Mouse (Mus musculus) forebrain, embryonic 16.5 days (tissue): ENCODE results near the gene Hivep3. TPM values are rescaled to one million over a fixed set of nuclear protein-coding genes. Genes with fewer than 3 reads are reported as not detected.
A peak's percentile ranks its signal among the peaks of the same experiment; 100 is the strongest.

Experiments
- ATAC-seq: fragments of 200-750 bp; cut with Nextera tagmentation; 2 replicates; pipeline ENCODE4 v1.8.0; 2017; ENCODE audit warnings: mild to moderate bottlenecking, moderate library complexity
- H3K27ac ChIP-seq: fragments of 300-500 bp; sonication (generic); 2 replicates; pipeline ENCODE4 v1.5.1; 2014; ENCODE audit warnings: low read length, control low read depth
- H3K27me3 ChIP-seq: fragments of 300-500 bp; sonication (generic); replicated peaks from 2 replicates; pipeline ENCODE4 v1.6.1; 2014; ENCODE audit warnings: low read length; ENCODE audit not compliant: control insufficient read depth, insufficient read depth
- H3K36me3 ChIP-seq: fragments of 300-500 bp; sonication (generic); 2 replicates; pipeline ENCODE4 v1.6.1; 2014; ENCODE audit not compliant: control insufficient read depth, insufficient read depth
- H3K4me1 ChIP-seq: fragments of 300-500 bp; sonication (generic); replicated peaks from 2 replicates; pipeline ENCODE4 v1.6.1; 2014; ENCODE audit warnings: low read length; ENCODE audit not compliant: control insufficient read depth, insufficient read depth
- H3K4me2 ChIP-seq: fragments of 300-500 bp; sonication (generic); 2 replicates; pipeline ENCODE4 v1.6.1; 2014; ENCODE audit warnings: mild to moderate bottlenecking, low read length, control low read depth
- H3K4me3 ChIP-seq: fragments of 300-500 bp; sonication (generic); replicated peaks from 2 replicates; pipeline ENCODE4 v1.5.1; 2014; ENCODE audit warnings: mild to moderate bottlenecking, low read length, control low read depth
- H3K9ac ChIP-seq: fragments of 300-500 bp; sonication (generic); replicated peaks from 2 replicates; pipeline ENCODE4 v1.6.1; 2014; ENCODE audit warnings: low read depth, low read length, control low read depth
- H3K9me3 ChIP-seq: fragments of 300-500 bp; sonication (generic); 2 replicates; pipeline ENCODE4 v1.6.1; 2016; ENCODE audit warnings: low read length; ENCODE audit not compliant: control insufficient read depth
- WGBS: fragments of 180-500 bp; shearing (Covaris S2); extraction: QIAGEN DNeasy Blood & Tissue Kit; methylation state at CpG from one replicate; pipeline ENCODE4 v1.1.7; 2014; 5-methylcytosine and 5-hydroxymethylcytosine counted together
- polyA plus RNA-seq: library from polyadenylated mRNA; unstranded; fragments of >200 nt; fragmentation: Nextera tagmentation; extraction: Ambion mirVana; gene quantifications from 2 replicates; pipeline ENCODE4 v1.2.1, GENCODE M21; 2015

Hivep3 gene
- polyA plus RNA-seq, 1 experiment from 2014 or later = 26.4 TPM

DNA sequence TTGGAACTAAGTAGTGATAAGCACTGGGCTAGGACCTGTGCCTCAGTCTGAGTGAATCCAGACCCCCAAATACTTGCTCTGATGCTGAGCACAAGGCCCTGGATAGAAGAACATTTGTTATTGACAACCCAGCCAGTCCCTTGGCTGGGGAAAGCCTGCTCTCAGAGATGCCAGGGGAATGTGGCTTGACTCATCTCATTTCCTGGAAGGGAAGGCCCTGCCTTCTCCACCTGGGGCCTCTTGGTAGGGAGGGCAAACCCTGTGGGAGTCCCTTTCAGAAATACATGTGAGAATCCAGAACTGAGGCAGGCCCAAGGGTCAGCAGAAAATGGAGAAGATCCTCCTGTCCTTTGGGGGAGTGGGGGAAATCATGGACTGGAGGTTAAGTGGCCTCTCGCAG, 294.1 kb downstream of the Hivep3 start:
- Histone ChIP-seq H3K27me3 (peaks cover 8% of the 10 kb centered on the region; the same call in 1 of the 2 replicates), H3K4me2 (no peak overlapping the region), H3K4me3 (no peak overlapping the region), H3K9ac (no peak overlapping the region), H3K27ac (no peak overlapping the region), H3K9me3 (no peaks in the 10 kb centered on the region), H3K4me1 (peaks cover 29% of the 10 kb centered on the region), H3K36me3 (no peaks in the 10 kb centered on the region)
- ATAC-seq = no peak
- 100% methylated on average over 1 of the region's 1 CpGs for WGBS

- Histone ChIP-seq H3K27me3 (peaks cover 12% of the 10 kb centered on the region), H3K36me3 (no peaks in the 10 kb centered on the region), H3K9me3 (no peaks in the 10 kb centered on the region), H3K4me1 (peaks cover 24% of the 10 kb centered on the region), H3K4me3 (no peak overlapping the region), H3K27ac (no peak overlapping the region), H3K9ac (no peak overlapping the region), H3K4me2 (no peak overlapping the region)
- 73% methylated on average over 1 of the region's 1 CpGs for WGBS
- ATAC-seq = no peak
Observed at GRCm38 (mm10) chr4:120029937-120030336, 296.4 kb downstream of the Hivep3 start.

- Histone ChIP-seq H3K4me3 (peak overlapping the region; percentile 61), H3K4me2 (peak overlapping the region; percentile 86), H3K36me3 (no peaks in the 10 kb centered on the region), H3K9me3 (no peaks in the 10 kb centered on the region), H3K27me3 (peaks cover 12% of the 10 kb centered on the region), H3K27ac (peak overlapping the region; percentile 81), H3K4me1 (peaks cover 37% of the 10 kb centered on the region), H3K9ac (peak overlapping the region; percentile 64)
- under 1% methylated on average over 66 of the region's 70 CpGs for WGBS
- ATAC-seq = peak; percentile 84
Observed at GRCm38 (mm10) chr4:120032320-120032983, 298.9 kb downstream of the Hivep3 start.

- Histone ChIP-seq H3K9ac (peak overlapping the region; percentile 64), H3K9me3 (no peaks in the 10 kb centered on the region), H3K27ac (peak overlapping the region; percentile 81), H3K36me3 (no peaks in the 10 kb centered on the region), H3K4me3 (peak overlapping the region; percentile 61), H3K27me3 (peaks cover 12% of the 10 kb centered on the region), H3K4me2 (peak overlapping the region; percentile 86), H3K4me1 (peaks cover 38% of the 10 kb centered on the region)
- under 1% methylated on average over 38 of the region's 38 CpGs for WGBS
- peak; percentile 75 for ATAC-seq
Observed at GRCm38 (mm10) chr4:120032984-120033355, 299.4 kb downstream of the Hivep3 start.

DNA sequence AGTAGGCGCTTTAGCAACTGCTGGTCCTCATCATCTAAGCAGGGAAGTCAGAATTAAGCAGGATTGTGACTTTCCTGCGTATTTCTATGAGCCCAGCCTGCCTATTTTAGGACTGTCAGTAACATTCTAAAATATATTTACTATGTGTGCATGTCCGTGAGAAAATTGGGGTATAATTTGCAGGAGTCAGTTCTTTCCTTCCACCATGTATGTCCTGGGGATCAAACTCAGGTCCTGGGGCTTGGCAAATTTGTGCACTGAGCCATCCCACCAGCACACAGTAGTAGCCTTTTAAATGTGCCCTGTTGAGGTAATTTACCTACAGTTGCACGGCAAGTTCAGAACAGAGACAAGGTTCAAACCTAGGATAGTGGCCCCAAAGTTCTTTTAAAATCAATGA, 302.7 kb downstream of the Hivep3 start:
- H3K9ac ChIP-seq = no peak overlapping the region
- H3K4me3 ChIP-seq = no peak overlapping the region
- H3K27ac ChIP-seq = no peak overlapping the region
- WGBS = 91% methylated on average over 4 of the region's 4 CpGs
- H3K36me3 ChIP-seq = no peaks in the 10 kb centered on the region
- H3K4me1 ChIP-seq = peaks cover 38% of the 10 kb centered on the region
- no peak for ATAC-seq
- H3K9me3 ChIP-seq = no peaks in the 10 kb centered on the region
- peaks cover 12% of the 10 kb centered on the region for H3K27me3 ChIP-seq
- H3K4me2 ChIP-seq = no peak overlapping the region

DNA sequence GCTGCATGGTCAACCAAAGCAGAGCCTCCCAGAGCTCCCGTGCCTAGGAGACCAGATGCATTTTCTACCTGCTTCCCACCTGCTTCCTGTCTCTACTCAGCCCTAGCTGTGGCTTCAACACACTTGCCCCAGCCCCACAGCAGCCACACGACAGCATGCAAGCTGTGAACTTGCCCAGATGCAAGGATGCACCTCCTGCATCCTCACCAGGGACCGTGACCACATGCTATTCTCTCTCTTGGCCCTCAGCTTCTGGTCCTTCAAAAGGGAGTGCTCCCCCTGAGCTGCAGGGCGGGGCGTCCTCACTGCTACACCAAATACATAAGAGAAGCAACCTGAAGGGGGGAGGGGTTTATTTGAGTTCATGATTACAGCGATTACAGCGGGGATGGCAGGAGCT, 303.4 kb downstream of the Hivep3 start:
- Histone ChIP-seq H3K4me3 (no peak overlapping the region), H3K4me2 (no peak overlapping the region), H3K9ac (no peak overlapping the region), H3K36me3 (no peaks in the 10 kb centered on the region), H3K9me3 (no peaks in the 10 kb centered on the region), H3K4me1 (peaks cover 37% of the 10 kb centered on the region), H3K27me3 (peaks cover 5% of the 10 kb centered on the region), H3K27ac (no peak overlapping the region)
- WGBS = 55% methylated on average over 7 of the region's 7 CpGs
- ATAC-seq = no peak

DNA sequence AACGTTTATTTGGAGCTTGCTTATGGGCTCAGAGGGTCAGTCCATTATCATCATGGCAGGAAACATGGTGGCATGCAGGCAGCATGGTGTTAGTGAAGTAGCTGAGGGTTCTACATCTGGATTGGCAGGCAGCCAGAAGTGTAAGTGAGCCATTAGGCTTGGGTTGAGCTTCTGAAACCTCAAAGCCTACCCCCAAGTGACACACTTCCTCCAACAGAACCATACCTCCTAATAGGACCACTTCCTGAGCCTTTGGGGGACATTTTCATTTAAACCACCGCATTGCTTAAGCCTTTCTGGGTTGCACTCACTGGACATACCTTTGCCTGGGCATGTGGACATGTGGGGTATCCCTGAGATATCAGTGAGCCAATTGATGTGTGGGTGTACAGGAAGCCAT, 307.9 kb downstream of the Hivep3 start:
- no peaks in the 10 kb centered on the region for H3K27me3 ChIP-seq
- WGBS = 87% methylated on average over 2 of the region's 2 CpGs
- no peak overlapping the region for H3K4me2 ChIP-seq
- no peak overlapping the region for H3K27ac ChIP-seq
- H3K9me3 ChIP-seq = no peaks in the 10 kb centered on the region
- H3K36me3 ChIP-seq = no peaks in the 10 kb centered on the region
- no peak overlapping the region for H3K4me3 ChIP-seq
- H3K4me1 ChIP-seq = peaks cover 25% of the 10 kb centered on the region
- H3K9ac ChIP-seq = no peak overlapping the region
- no peak for ATAC-seq

DNA sequence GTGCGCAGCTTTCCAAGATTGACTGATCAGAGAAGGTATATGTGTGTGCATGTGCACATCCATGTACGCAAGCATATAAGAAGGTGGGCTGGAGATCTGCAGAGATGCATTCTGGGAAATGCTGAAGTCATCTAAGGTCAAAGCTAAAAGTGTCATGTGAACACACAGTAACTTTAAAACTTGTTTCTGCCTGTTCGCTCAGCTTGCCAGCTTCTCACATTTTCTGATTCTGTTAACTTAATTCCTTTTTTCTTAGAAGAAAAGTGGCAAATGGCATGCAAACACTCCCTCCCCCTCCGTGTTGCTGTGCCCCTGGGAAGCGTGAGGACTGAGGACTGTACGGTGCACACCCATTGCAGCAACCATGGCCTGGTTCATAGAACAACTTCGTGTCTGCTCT, 308.9 kb downstream of the Hivep3 start:
- Histone ChIP-seq H3K4me2 (no peak overlapping the region), H3K9me3 (no peaks in the 10 kb centered on the region), H3K9ac (no peak overlapping the region), H3K27ac (no peak overlapping the region), H3K4me1 (peaks cover 22% of the 10 kb centered on the region), H3K4me3 (no peak overlapping the region), H3K36me3 (no peaks in the 10 kb centered on the region), H3K27me3 (no peaks in the 10 kb centered on the region)
- ATAC-seq = no peak
- WGBS = 85% methylated on average over 7 of the region's 7 CpGs

DNA sequence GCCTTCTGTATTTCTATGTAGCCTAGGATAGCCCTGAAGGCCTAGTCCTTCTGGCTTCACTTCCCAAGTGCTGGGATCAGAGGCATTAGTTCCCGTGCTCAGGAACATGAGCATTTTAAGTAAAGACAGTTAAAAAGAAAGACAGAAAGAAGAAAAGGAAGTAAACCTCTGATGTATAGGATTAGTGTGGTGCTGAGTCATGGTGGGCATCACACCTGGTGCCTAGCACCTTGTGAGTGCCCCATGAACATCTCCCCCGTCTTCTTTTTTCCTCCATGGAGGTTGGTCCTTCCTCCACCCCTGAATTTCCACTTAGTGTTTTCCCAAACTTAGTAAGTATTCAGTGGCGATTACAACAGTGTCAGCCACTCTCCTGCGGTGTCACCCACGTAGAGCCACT, 311.0 kb downstream of the Hivep3 start:
- Histone ChIP-seq H3K36me3 (no peaks in the 10 kb centered on the region), H3K4me3 (no peak overlapping the region), H3K9ac (no peak overlapping the region), H3K9me3 (no peaks in the 10 kb centered on the region), H3K4me1 (peaks cover 16% of the 10 kb centered on the region), H3K27ac (peak overlapping the region; percentile 91), H3K27me3 (no peaks in the 10 kb centered on the region), H3K4me2 (no peak overlapping the region)
- WGBS = 61% methylated on average over 5 of the region's 5 CpGs
- no peak for ATAC-seq

- Histone ChIP-seq H3K4me2 (no peak overlapping the region), H3K27ac (peak overlapping the region; percentile 91), H3K4me1 (peaks cover 16% of the 10 kb centered on the region), H3K9ac (no peak overlapping the region), H3K27me3 (no peaks in the 10 kb centered on the region), H3K4me3 (no peak overlapping the region), H3K9me3 (no peaks in the 10 kb centered on the region), H3K36me3 (no peaks in the 10 kb centered on the region)
- ATAC-seq = peak; percentile 87
- 19% methylated on average over 5 of the region's 5 CpGs for WGBS
Observed at GRCm38 (mm10) chr4:120045131-120045537, 311.6 kb downstream of the Hivep3 start.
